Mouse (Mus musculus): Measurements from ENCODE around the gene Vps37b. TPM values are rescaled to one million over a fixed set of nuclear protein-coding genes. Genes with fewer than 3 reads are reported as not detected.
"Not testable (repeated sequence)": the region's sequence is repeated elsewhere in the genome, so short reads cannot be mapped to it uniquely, and the experiment has no call there.

The Vps37b gene
- polyA plus RNA-seq, 1 experiment from 2014 or later: 54.0 TPM

DNA sequence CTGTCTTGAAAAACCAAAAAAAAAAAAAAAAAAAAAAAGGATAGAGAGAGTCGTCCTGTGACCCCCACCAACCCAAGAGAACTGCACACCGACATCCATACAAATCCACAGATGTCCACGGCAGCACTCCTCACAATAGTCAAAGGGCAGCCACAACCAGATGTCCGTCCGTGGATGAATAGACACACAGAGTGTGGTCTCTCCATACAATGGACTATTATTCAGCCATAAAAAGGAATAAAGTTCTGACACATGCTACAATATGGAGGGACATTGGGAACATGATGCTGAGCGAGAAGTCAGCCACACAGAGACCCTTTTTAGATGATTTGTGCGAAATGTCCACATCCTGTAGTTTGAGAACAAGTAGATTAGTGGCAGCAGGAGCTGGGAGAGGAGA is 26.7 kb upstream of the Vps37b start:
- Histone ChIP-seq H3K36me3 (no peaks in the 10 kb centered on the region), H3K4me3 (no peak overlapping the region), H3K27ac (no peak overlapping the region), H3K27me3 (ENCODE audit: insufficient read depth, poor library complexity, severe bottlenecking) (no peaks in the 10 kb centered on the region), H3K4me1 (peaks cover 21% of the 10 kb centered on the region), H3K9me3 (peaks cover 3% of the 10 kb centered on the region)
- DNase-seq (ENCODE audit: low spot score): no peak
- 89% methylated on average over 7 of the region's 7 CpGs for WGBS

GRCm38 (mm10) chr5:124056956-124057355 is 24.9 kb upstream of the Vps37b start:
- 65% methylated on average over 4 of the region's 4 CpGs for WGBS
- DNase-seq (ENCODE audit: low spot score): no peak
- Histone ChIP-seq H3K27me3 (ENCODE audit: insufficient read depth, poor library complexity, severe bottlenecking) (no peaks in the 10 kb centered on the region), H3K4me3 (no peak overlapping the region), H3K36me3 (no peaks in the 10 kb centered on the region), H3K9me3 (peaks cover 3% of the 10 kb centered on the region), H3K4me1 (peaks cover 17% of the 10 kb centered on the region), H3K27ac (no peak overlapping the region)

DNA sequence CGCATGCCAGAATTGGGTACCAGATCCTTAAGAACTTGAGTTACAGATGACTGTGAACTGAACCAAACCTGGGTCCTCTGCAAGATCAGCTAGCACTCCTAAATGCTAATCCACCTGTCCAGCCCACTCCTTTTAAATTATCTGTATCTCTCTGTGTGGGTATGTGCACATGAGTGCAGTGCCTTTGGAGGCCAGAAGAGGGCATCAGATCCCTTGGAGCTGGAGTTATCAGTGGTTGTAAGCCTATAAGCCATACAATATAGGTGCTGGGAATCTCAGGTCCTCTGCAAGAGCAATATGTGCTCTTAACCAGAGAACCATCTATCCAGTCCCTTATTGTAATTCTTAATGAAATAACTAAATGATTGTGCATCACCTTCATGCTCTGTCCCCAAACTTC is 24.1 kb upstream of the Vps37b start:
- Histone ChIP-seq H3K4me3 (no peak overlapping the region), H3K36me3 (no peaks in the 10 kb centered on the region), H3K27me3 (ENCODE audit: insufficient read depth, poor library complexity, severe bottlenecking) (no peaks in the 10 kb centered on the region), H3K27ac (no peak overlapping the region), H3K4me1 (peaks cover 20% of the 10 kb centered on the region), H3K9me3 (peaks cover 3% of the 10 kb centered on the region)
- 98% methylated on average over 1 of the region's 1 CpGs for WGBS
- DNase-seq (ENCODE audit: low spot score): no peak

DNA sequence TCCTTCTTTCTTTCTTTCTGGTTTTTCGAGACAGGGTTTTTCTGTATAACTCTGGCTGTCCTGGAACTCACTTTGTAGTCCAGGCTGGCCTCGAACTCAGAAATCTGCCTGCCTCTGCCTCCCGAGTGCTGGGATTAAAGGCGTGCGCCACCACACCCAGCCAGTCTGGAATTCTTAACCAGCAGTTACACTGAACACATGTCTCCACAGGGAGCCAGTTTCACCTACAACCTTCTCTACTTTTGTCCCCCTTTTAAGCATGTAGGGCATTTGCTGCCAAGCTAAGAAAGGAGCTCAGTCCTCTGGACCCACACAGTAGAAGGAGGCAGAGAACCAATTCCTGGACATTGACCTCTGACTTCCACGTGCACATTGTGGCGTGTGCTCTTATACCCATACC is 20.6 kb upstream of the Vps37b start:
- not testable (repeated sequence) for H3K36me3 ChIP-seq; H3K27ac ChIP-seq; H3K27me3 ChIP-seq (ENCODE audit: insufficient read depth, poor library complexity, severe bottlenecking); H3K9me3 ChIP-seq; DNase-seq (ENCODE audit: low spot score); H3K4me3 ChIP-seq
- H3K4me1 ChIP-seq: peaks cover 36% of the 10 kb centered on the region
- 84% methylated on average over 7 of the region's 7 CpGs for WGBS

- peak; percentile 87 for DNase-seq (ENCODE audit: low spot score)
- H3K27ac ChIP-seq: peak overlapping the region; percentile 83; the same call in 1 of the 2 replicates
These were observed 19.9 kb upstream of the Vps37b start for GRCm38 (mm10) chr5:124051899-124052491.

DNA sequence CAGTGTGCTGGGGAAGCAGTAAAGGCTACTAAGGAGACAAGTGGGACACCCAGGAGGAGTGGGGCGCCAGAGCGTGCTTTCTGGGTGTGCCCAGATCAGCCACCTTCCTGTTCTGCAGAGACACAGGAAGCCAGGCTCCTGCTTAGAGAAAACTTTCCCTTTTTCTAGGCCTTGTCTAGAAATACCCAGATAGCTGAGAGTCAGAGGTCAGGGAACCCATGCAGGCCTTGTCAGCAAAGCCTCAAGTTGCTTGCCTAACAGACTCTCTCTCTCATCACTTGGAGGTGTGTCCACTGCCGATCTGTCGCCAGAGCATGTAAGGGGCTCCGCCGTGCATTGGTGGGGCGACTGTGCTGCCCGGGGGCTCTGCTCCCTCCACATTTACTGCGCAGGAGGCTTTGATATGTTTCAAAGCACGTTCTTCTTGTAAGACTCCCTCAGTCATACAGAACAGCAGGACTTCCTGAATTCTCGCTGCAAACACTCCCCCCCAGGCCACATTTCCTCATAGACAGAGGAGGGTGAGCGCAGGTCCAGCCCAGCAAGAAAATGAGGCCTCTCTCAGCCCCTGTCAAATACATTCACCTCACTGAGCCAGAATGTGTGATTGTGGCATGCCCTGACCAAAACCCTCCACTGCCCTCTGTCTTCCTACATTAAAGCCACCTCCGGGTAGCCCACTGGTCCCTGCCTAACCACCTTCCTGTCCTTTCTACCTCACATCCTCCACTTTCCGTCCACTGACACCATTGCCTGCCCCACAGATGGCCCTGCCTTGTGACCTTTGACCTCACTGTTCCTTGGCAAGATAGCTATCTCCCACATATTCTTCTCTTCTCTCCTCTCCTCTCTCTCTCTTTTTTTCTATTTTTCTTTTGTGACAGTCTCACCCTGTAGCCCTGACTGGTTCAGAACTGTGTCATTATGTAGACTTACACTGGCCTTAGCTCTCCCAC is 18.3 kb upstream of the Vps37b start:
- no peaks in the 10 kb centered on the region for H3K27me3 ChIP-seq (ENCODE audit: insufficient read depth, poor library complexity, severe bottlenecking)
- H3K4me3 ChIP-seq: peak overlapping the region; percentile 20; the same call in 1 of the 2 replicates
- peak overlapping the region; percentile 83 for H3K27ac ChIP-seq
- H3K4me1 ChIP-seq: peaks cover 55% of the 10 kb centered on the region
- no peaks in the 10 kb centered on the region for H3K36me3 ChIP-seq
- 16% methylated on average over 14 of the region's 14 CpGs for WGBS
- peak; percentile 85 for DNase-seq (ENCODE audit: low spot score)
- H3K9me3 ChIP-seq: no peaks in the 10 kb centered on the region

More at GRCm38 (mm10) chr5:124051899-124052491, 19.9 kb upstream of the Vps37b start:
- no peak overlapping the region for H3K4me3 ChIP-seq
- H3K27me3 ChIP-seq (ENCODE audit: insufficient read depth, poor library complexity, severe bottlenecking): no peaks in the 10 kb centered on the region
- H3K36me3 ChIP-seq: no peaks in the 10 kb centered on the region
- WGBS: 62% methylated on average over 11 of the region's 11 CpGs
- peaks cover 43% of the 10 kb centered on the region for H3K4me1 ChIP-seq
- peaks cover 3% of the 10 kb centered on the region for H3K9me3 ChIP-seq

GRCm38 (mm10) chr5:124049249-124050045 is 17.4 kb upstream of the Vps37b start:
- H3K36me3 ChIP-seq: no peaks in the 10 kb centered on the region
- peaks cover 64% of the 10 kb centered on the region for H3K4me1 ChIP-seq
- DNase-seq (ENCODE audit: low spot score): no peak
- 0 out of 2 replicates have a peak overlapping the region, but pooled peaks have one; percentile 20 for H3K4me3 ChIP-seq
- WGBS: 52% methylated on average over 15 of the region's 15 CpGs
- H3K27me3 ChIP-seq (ENCODE audit: insufficient read depth, poor library complexity, severe bottlenecking): no peaks in the 10 kb centered on the region
- peak overlapping the region; percentile 83 for H3K27ac ChIP-seq
- no peaks in the 10 kb centered on the region for H3K9me3 ChIP-seq

GRCm38 (mm10) chr5:124046741-124047401 is 14.8 kb upstream of the Vps37b start:
- Histone ChIP-seq H3K9me3 (no peaks in the 10 kb centered on the region), H3K4me3 (no peak overlapping the region), H3K36me3 (no peaks in the 10 kb centered on the region), H3K4me1 (peaks cover 81% of the 10 kb centered on the region), H3K27ac (peak overlapping the region; percentile 78), H3K27me3 (ENCODE audit: insufficient read depth, poor library complexity, severe bottlenecking) (no peaks in the 10 kb centered on the region)
- WGBS: 79% methylated on average over 7 of the region's 7 CpGs
- no peak for DNase-seq (ENCODE audit: low spot score)

DNA sequence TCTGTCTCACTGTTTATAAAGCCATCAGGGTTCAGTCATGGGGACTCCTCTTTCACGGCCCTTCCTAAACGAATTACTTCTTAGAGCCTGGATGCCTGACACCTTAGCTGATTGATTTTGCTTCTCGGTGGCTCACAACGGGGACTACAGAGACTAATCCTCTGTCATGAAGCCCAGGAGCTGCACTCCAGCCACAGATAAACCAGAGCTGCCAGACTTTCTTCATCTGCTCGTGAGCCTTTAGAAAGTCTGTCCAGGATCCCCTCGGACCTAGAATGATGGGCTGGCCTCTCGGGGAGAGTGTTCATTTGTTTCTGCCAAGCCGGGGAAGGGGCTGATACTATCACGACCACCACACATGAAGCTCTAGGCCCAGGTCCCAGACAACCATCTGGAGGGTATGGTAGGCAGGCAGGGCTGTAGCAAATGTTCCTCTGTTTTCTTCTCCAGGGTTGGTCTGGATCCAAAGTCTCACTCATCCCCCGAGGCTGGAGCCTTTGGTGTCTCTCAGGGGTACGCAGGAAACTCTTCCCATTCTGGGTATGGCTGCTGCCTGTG is 13.5 kb upstream of the Vps37b start:
- Histone ChIP-seq H3K4me1 (peaks cover 75% of the 10 kb centered on the region), H3K27me3 (ENCODE audit: insufficient read depth, poor library complexity, severe bottlenecking) (no peaks in the 10 kb centered on the region), H3K27ac (peak overlapping the region; percentile 91; the same call in 1 of the 2 replicates), H3K9me3 (no peaks in the 10 kb centered on the region), H3K36me3 (no peaks in the 10 kb centered on the region), H3K4me3 (no peak overlapping the region)
- DNase-seq (ENCODE audit: low spot score): no peak
- 28% methylated on average over 11 of the region's 11 CpGs for WGBS

- Histone ChIP-seq H3K36me3 (no peaks in the 10 kb centered on the region), H3K27me3 (ENCODE audit: insufficient read depth, poor library complexity, severe bottlenecking) (no peaks in the 10 kb centered on the region), H3K4me1 (peaks cover 64% of the 10 kb centered on the region), H3K4me3 (peak overlapping the region; percentile 24; the same call in 1 of the 2 replicates), H3K27ac (peak overlapping the region; percentile 91), H3K9me3 (no peaks in the 10 kb centered on the region)
- 76% methylated on average over 5 of the region's 5 CpGs for WGBS
- no peak for DNase-seq (ENCODE audit: low spot score)
These were observed 11.9 kb upstream of the Vps37b start for GRCm38 (mm10) chr5:124043999-124044398.

- H3K27ac ChIP-seq: peak overlapping the region; percentile 91
- peak overlapping the region; percentile 24 for H3K4me3 ChIP-seq
- peak; percentile 93 for DNase-seq (ENCODE audit: low spot score)
- no peaks in the 10 kb centered on the region for H3K27me3 ChIP-seq (ENCODE audit: insufficient read depth, poor library complexity, severe bottlenecking)
- H3K9me3 ChIP-seq: no peaks in the 10 kb centered on the region
- 17% methylated on average over 10 of the region's 10 CpGs for WGBS
- H3K4me1 ChIP-seq: peaks cover 61% of the 10 kb centered on the region
- H3K36me3 ChIP-seq: no peaks in the 10 kb centered on the region
These were observed 11.3 kb upstream of the Vps37b start for GRCm38 (mm10) chr5:124043212-124043978.

All from heart, embryonic 10.5 days (tissue).